Mouse (Mus musculus) MEL (cell line): ENCODE results near the gene Chadl.

Experiments used
- CTCF ChIP-seq, 3 experiments: IDR thresholded peaks in 2 of 3; conservative IDR thresholded peaks in 1 of 3; 2 replicates each; pipeline ENCODE4 v1.5.1; 2011 to 2012; ENCODE audit warnings: low read length in 3 of 3, low read depth in 2 of 3, mild to moderate bottlenecking in 2 of 3, improper control_type of control experiment in 1 of 3, inconsistent platforms in 1 of 3, mixed read lengths in 1 of 3, moderate library complexity in 1 of 3; ENCODE audit not compliant: control insufficient read depth in 1 of 3, insufficient read depth in 1 of 3, poor library complexity in 1 of 3, severe bottlenecking in 1 of 3
- EP300 ChIP-seq, 2 experiments: IDR thresholded peaks; 2 replicates each; pipeline ENCODE4 v1.6.1; 2011; ENCODE audit warnings: improper control_type of control experiment in 2 of 2, low read length in 2 of 2, low read depth in 1 of 2, mild to moderate bottlenecking in 1 of 2
- MAX ChIP-seq: IDR thresholded peaks from 2 replicates; pipeline ENCODE4 v1.6.1; 2011; ENCODE audit warnings: low read length, improper control_type of control experiment
- MXI1 ChIP-seq: IDR thresholded peaks from 2 replicates; pipeline ENCODE4 v1.6.1; 2011; ENCODE audit warnings: mild to moderate bottlenecking, low read depth, low read length, improper control_type of control experiment
- MYB ChIP-seq: IDR thresholded peaks from 2 replicates; pipeline ENCODE4 v1.6.1; 2011; ENCODE audit warnings: mild to moderate bottlenecking, low read depth, low read length, improper control_type of control experiment
- NELFE ChIP-seq: IDR thresholded peaks from 2 replicates; pipeline ENCODE4 v1.6.1; 2011; ENCODE audit warnings: low read depth, low read length, improper control_type of control experiment
- POLR2A ChIP-seq, 2 experiments: IDR thresholded peaks; 2 replicates each; pipeline ENCODE4 v1.6.1; 2011 to 2012; ENCODE audit warnings: low read length in 2 of 2, mild to moderate bottlenecking in 2 of 2, control low read depth in 1 of 2, improper control_type of control experiment in 1 of 2, low read depth in 1 of 2, moderate library complexity in 1 of 2; ENCODE audit not compliant: control insufficient read depth in 1 of 2, insufficient read depth in 1 of 2, poor library complexity in 1 of 2
- RCOR1 ChIP-seq: IDR thresholded peaks from 2 replicates; pipeline ENCODE4 v1.6.1; 2012; ENCODE audit warnings: low read depth, mild to moderate bottlenecking, inconsistent platforms, low read length, improper control_type of control experiment
- TCF12 ChIP-seq: IDR thresholded peaks from 2 replicates; pipeline ENCODE4 v1.6.1; 2014; ENCODE audit warnings: low read depth, mild to moderate bottlenecking, inconsistent platforms, low read length, improper control_type of control experiment, moderate library complexity
- USF2 ChIP-seq, 2 experiments: IDR thresholded peaks; 2 replicates each; pipeline ENCODE4 v1.6.1; 2011 to 2012; ENCODE audit warnings: improper control_type of control experiment in 2 of 2, low read length in 2 of 2, borderline replicate concordance in 1 of 2, inconsistent platforms in 1 of 2, low read depth in 1 of 2, mild to moderate bottlenecking in 1 of 2; ENCODE audit not compliant: insufficient read depth in 1 of 2
- ZC3H11A ChIP-seq: IDR thresholded peaks from 2 replicates; pipeline ENCODE4 v1.6.1; 2012; ENCODE audit warnings: low read depth, mild to moderate bottlenecking, inconsistent platforms, low read length, improper control_type of control experiment

GRCm38 (mm10) chr15:81745601-81746114 lies 48.6 kb upstream of the Chadl start:
- no peak for TF ChIP-seq EP300 (IDR thresholded peaks at IDR 0.05; ENCODE audit: low read depth in 1 of 2, low read length in 2 of 2)
- TF ChIP-seq MYB, result no peak
- no peak for TF ChIP-seq CTCF (IDR thresholded peaks at IDR 0.05 in 2 of 3, conservative IDR thresholded peaks at IDR 0.05 in 1 of 3; ENCODE audit: control insufficient read depth in 1 of 3, insufficient read depth in 1 of 3, low read depth in 2 of 3, low read length in 3 of 3, poor library complexity in 1 of 3, severe bottlenecking in 1 of 3)
- no peak for TF ChIP-seq MXI1
- TF ChIP-seq POLR2A (IDR thresholded peaks at IDR 0.05; ENCODE audit: control insufficient read depth in 1 of 2, insufficient read depth in 1 of 2, low read depth in 1 of 2, low read length in 2 of 2, poor library complexity in 1 of 2), result no peak; a peak in 1 of 4 replicates
- no peak for TF ChIP-seq NELFE
- no peak for TF ChIP-seq USF2 (IDR thresholded peaks at IDR 0.05; ENCODE audit: borderline replicate concordance in 1 of 2, insufficient read depth in 1 of 2, low read depth in 1 of 2, low read length in 2 of 2)
- TF ChIP-seq ZC3H11A, result no peak
- no peak for TF ChIP-seq TCF12
- no peak for TF ChIP-seq RCOR1
- no peak for TF ChIP-seq MAX
